Mouse (Mus musculus): Measurements from ENCODE around the gene Prdx6b. TPM values are rescaled to one million over a fixed set of nuclear protein-coding genes. Genes with fewer than 3 reads are reported as not detected.

The Prdx6b gene
- 0.05 TPM in 1 of 2 replicates, not detected in the other for polyA plus RNA-seq (2015; fragmentation: Nextera tagmentation; extraction: Ambion mirVana)

DNA sequence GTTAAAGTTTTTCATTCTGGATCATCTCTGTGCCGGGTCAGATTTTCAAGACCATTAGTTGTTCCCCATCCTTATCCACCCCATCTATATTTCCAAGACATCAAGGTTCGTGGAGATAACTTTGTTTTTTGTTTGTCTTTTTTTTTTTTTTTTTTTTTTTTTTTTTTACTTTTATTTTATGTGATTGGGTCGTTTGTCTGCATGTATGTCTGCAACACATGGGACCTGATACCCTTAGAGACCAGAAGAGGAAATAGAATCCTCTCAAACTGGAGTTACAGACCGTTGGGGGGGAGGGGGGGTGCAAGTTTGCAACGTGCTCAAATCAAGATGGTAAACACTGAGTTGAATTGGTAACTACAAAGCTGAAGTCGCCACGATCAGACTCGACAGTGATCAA is at the start of gene Prdx6b:
Gene Prdx6b (plus strand): TSS at position 301 of the 400 bp plus-strand sequence.
- DNase-seq (ENCODE audit: low spot score) (no peak), ATAC-seq (no peak)
- TF ChIP-seq EP300 (IDR thresholded peaks at IDR 0.05) (no peak), CTCF (IDR thresholded peaks at IDR 0.05) (no peak)
- Histone ChIP-seq H3K4me1 (ENCODE audit: insufficient read depth, low read depth, low read length) (no peaks in the 10 kb centered on the region), H3K9me3 (ENCODE audit: low read length) (no peaks in the 10 kb centered on the region), H3K27ac (ENCODE audit: low read length) (no peak within 1 kb of the TSS), H3K4me2 (replicated peaks; ENCODE audit: low read depth, low read length) (no peak within 1 kb of the TSS), H3K4me3 (ENCODE audit: low read depth, low read length) (no peak within 1 kb of the TSS), H3K9ac (replicated peaks; ENCODE audit: low read depth) (no peak within 1 kb of the TSS), H3K36me3 (ENCODE audit: insufficient read depth, low read length) (no peaks in the 10 kb centered on the region), H3K27me3 (replicated peaks; ENCODE audit: insufficient read depth, low read length) (no peaks in the 10 kb centered on the region)
- WGBS: 80% methylated on average over 8 of the region's 8 CpGs

DNA sequence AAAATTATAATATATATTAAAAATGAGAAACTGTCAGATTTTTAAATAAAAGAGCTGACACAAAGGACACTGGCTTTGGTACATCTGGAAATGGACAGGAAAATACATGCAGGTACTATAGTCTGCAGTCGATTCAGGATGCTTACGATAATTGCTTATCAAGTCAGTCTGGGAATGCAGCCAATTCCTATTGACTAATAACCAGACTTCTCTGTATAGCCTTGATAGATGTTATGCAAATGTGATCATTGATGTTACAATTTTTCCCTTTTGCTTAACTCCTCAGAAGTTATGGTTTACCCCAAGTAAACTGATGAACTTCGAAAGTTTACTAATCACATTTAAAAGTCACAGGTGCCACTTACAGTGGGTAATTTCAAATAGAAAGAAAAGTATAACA is 44.8 kb upstream of the Prdx6b start:
- no peak for TF ChIP-seq EP300 (IDR thresholded peaks at IDR 0.05)
- no peak for TF ChIP-seq CTCF (IDR thresholded peaks at IDR 0.05)
- Histone ChIP-seq H3K4me3 (ENCODE audit: low read depth, low read length) (no peak overlapping the region), H3K27ac (ENCODE audit: low read length) (no peak overlapping the region), H3K9ac (replicated peaks; ENCODE audit: low read depth) (no peak overlapping the region), H3K36me3 (ENCODE audit: insufficient read depth, low read length) (no peaks in the 10 kb centered on the region), H3K4me1 (ENCODE audit: insufficient read depth, low read depth, low read length) (no peaks in the 10 kb centered on the region), H3K9me3 (ENCODE audit: low read length) (no peaks in the 10 kb centered on the region), H3K27me3 (replicated peaks; ENCODE audit: insufficient read depth, low read length) (no peaks in the 10 kb centered on the region), H3K4me2 (replicated peaks; ENCODE audit: low read depth, low read length) (no peak overlapping the region)
- ATAC-seq (no peak), DNase-seq (ENCODE audit: low spot score) (no peak)
- 75% methylated on average over 3 of the region's 3 CpGs for WGBS

DNA sequence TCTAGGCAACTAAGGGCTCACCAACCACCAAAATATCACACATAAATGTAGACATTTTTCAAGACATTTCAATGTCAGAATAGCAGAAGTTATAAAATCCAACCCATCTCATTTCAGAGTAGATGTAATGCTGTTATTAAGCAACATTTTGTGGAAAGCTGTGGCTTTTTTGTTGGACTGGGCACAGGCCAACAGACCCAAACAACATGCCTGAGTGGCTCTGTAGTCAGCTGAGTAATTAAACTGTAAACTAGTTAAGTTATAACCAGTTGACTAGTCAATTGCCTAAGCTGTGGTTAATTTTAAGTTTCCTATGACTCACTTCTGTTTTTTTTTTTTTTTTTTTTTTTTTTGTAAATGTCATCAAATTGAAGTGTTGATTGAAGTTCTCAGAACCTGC is 44.4 kb upstream of the Prdx6b start:
- DNase-seq (ENCODE audit: low spot score) (no peak), ATAC-seq (no peak)
- no peak overlapping the region for H3K4me2 ChIP-seq (replicated peaks; ENCODE audit: low read depth, low read length)
- no peak for TF ChIP-seq CTCF (IDR thresholded peaks at IDR 0.05)
- H3K4me3 ChIP-seq (ENCODE audit: low read depth, low read length): no peak overlapping the region
- H3K36me3 ChIP-seq (ENCODE audit: insufficient read depth, low read length): no peaks in the 10 kb centered on the region
- no peak overlapping the region for H3K9ac ChIP-seq (replicated peaks; ENCODE audit: low read depth)
- H3K4me1 ChIP-seq (ENCODE audit: insufficient read depth, low read depth, low read length): no peaks in the 10 kb centered on the region
- no peaks in the 10 kb centered on the region for H3K27me3 ChIP-seq (replicated peaks; ENCODE audit: insufficient read depth, low read length)
- no peak overlapping the region for H3K27ac ChIP-seq (ENCODE audit: low read length)
- no peaks in the 10 kb centered on the region for H3K9me3 ChIP-seq (ENCODE audit: low read length)

DNA sequence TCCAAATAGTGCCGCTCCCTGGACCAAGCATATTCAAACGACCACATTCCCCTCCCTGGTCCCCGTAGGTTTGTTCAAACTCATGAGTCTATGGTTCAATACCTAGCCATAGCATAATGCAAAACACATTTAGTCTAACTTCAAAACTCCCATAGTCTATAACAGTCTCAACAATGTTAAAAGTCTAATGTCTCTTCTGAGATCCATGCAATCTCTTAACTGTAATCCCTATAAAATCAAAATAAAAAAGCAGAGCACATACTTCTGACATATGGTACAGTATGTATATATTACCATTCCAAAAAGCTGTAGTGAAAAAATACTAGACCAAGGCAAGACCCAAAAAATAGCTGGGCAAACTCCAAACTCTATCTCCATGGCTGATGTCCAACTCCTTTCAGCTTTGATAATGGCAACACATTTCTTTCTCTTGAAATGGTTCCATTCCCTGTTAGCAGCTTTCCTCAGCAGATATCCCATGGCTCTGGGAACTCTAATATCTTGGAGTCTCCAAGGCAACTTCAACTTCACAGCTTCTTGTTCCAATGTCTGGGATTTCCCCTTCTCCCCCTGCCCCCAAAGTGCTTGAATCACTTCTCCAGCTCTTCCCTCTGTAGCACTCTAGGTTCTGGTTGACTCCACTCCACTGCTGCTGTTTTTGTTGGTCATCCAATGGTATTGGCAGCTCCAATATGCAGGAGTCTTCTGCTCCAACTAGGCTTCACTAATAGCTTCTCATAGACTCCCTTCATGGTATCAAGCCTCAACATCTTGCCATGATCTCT is 32.2 kb upstream of the Prdx6b start:
- TF ChIP-seq CTCF (IDR thresholded peaks at IDR 0.05) (no peak), EP300 (IDR thresholded peaks at IDR 0.05) (no peak)
- Histone ChIP-seq H3K9me3 (ENCODE audit: low read length) (no peaks in the 10 kb centered on the region), H3K27ac (ENCODE audit: low read length) (no peak overlapping the region), H3K9ac (replicated peaks; ENCODE audit: low read depth) (no peak overlapping the region), H3K27me3 (replicated peaks; ENCODE audit: insufficient read depth, low read length) (no peaks in the 10 kb centered on the region), H3K4me3 (ENCODE audit: low read depth, low read length) (no peak overlapping the region), H3K4me1 (ENCODE audit: insufficient read depth, low read depth, low read length) (no peaks in the 10 kb centered on the region), H3K4me2 (replicated peaks; ENCODE audit: low read depth, low read length) (no peak overlapping the region), H3K36me3 (ENCODE audit: insufficient read depth, low read length) (no peaks in the 10 kb centered on the region)
- 85% methylated on average over 3 of the region's 3 CpGs for WGBS
- ATAC-seq: no peak
- no peak for DNase-seq (ENCODE audit: low spot score)

DNA sequence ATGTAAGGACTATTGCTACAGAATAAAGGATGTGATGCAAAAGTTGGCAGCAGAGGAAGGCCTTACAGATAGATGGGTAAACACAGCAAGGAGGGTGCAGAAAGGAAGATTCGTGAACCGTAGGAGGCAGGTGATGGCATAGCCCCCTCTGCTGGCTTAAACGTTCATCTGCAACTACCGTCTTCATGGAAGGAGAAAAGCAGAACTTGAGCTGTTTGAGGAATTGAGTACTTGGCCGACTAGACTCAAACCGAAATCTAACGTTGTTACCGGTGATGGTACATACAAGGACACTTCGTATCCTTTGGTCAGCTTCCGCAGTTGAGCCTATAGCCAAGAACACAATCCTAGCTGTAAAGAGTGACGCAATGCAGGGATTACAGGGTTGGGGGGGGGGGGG is 25.4 kb upstream of the Prdx6b start:
- no peaks in the 10 kb centered on the region for H3K4me1 ChIP-seq (ENCODE audit: insufficient read depth, low read depth, low read length)
- DNase-seq (ENCODE audit: low spot score): peak; percentile 82
- no peaks in the 10 kb centered on the region for H3K9me3 ChIP-seq (ENCODE audit: low read length)
- H3K27me3 ChIP-seq (replicated peaks; ENCODE audit: insufficient read depth, low read length): no peaks in the 10 kb centered on the region
- no peak overlapping the region for H3K4me3 ChIP-seq (ENCODE audit: low read depth, low read length)
- WGBS: 12% methylated on average over 11 of the region's 11 CpGs
- H3K36me3 ChIP-seq (ENCODE audit: insufficient read depth, low read length): no peaks in the 10 kb centered on the region
- TF ChIP-seq EP300 (IDR thresholded peaks at IDR 0.05): no peak
- TF ChIP-seq CTCF (IDR thresholded peaks at IDR 0.05): peak; percentile 94
- H3K27ac ChIP-seq (ENCODE audit: low read length): no peak overlapping the region
- H3K9ac ChIP-seq (replicated peaks; ENCODE audit: low read depth): no peak overlapping the region
- peak; percentile 37 for ATAC-seq
- H3K4me2 ChIP-seq (replicated peaks; ENCODE audit: low read depth, low read length): peak overlapping the region; percentile 32

DNA sequence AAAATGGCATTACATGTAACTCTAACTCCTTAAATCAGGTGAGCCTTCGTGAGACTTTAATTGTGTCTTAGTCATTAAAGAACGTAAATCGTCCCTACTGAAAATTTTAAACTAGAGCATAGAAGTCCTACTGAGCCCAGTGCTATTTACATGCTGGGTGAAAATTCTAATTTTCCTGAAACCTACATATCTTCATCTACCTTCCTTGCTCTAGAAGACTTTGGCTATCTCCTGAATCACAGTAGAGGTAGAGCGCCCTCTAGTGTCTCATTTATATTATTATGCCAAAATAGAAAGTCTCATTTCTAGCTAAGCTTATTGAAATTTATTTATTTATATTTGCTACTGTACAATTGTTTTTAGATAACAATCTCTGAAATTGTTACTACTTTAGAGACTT is 24.2 kb upstream of the Prdx6b start:
- peak; percentile 71 for TF ChIP-seq CTCF (IDR thresholded peaks at IDR 0.05)
- TF ChIP-seq EP300 (IDR thresholded peaks at IDR 0.05): no peak
- H3K9me3 ChIP-seq (ENCODE audit: low read length): no peaks in the 10 kb centered on the region
- no peaks in the 10 kb centered on the region for H3K4me1 ChIP-seq (ENCODE audit: insufficient read depth, low read depth, low read length)
- H3K4me3 ChIP-seq (ENCODE audit: low read depth, low read length): no peak overlapping the region
- no peaks in the 10 kb centered on the region for H3K36me3 ChIP-seq (ENCODE audit: insufficient read depth, low read length)
- no peak overlapping the region for H3K27ac ChIP-seq (ENCODE audit: low read length)
- no peaks in the 10 kb centered on the region for H3K27me3 ChIP-seq (replicated peaks; ENCODE audit: insufficient read depth, low read length)
- no peak overlapping the region for H3K4me2 ChIP-seq (replicated peaks; ENCODE audit: low read depth, low read length)
- peak; percentile 84 for DNase-seq (ENCODE audit: low spot score)
- no peak for ATAC-seq
- H3K9ac ChIP-seq (replicated peaks; ENCODE audit: low read depth): no peak overlapping the region
- 57% methylated on average over 4 of the region's 4 CpGs for WGBS

All from lung, postnatal 0 days (tissue).